Mouse (Mus musculus) spleen, adult 18-20 months (tissue): Measurements from ENCODE around the gene Rhox9.
"Not testable (repeated sequence)": the region's sequence is repeated elsewhere in the genome, so short reads cannot be mapped to it uniquely, and the experiment has no call there.

Source experiments
- DNase-seq, 2 experiments: peaks; one replicate each; pipeline ENCODE4 v3.0.0; 2022; ENCODE audit warnings: mixed read lengths in 2 of 2

The Rhox9 gene

GRCm38 (mm10) chrX:37901670-37902069 lies at the start of gene Rhox9:
TSS of gene Rhox9 (minus strand) at chrX:37901770.
- not testable (repeated sequence) for DNase-seq

GRCm38 (mm10) chrX:37916311-37916710 lies 14.7 kb upstream of the Rhox9 start:
- DNase-seq = no peak

GRCm38 (mm10) chrX:37908581-37908980 lies 7.0 kb upstream of the Rhox9 start:
- DNase-seq = no peak

GRCm38 (mm10) chrX:37903727-37904126 lies 2.2 kb upstream of the Rhox9 start:
- no peak for DNase-seq

- not testable (repeated sequence) for DNase-seq
These were observed 4.4 kb downstream of the Rhox9 start, which contains the start of gene Rhox7b for GRCm38 (mm10) chrX:37897132-37897531. TSS of gene Rhox7b (minus strand) at chrX:37897232.

- no peak for DNase-seq
These were observed 22.7 kb downstream of the Rhox9 start, which contains the start of gene Rhox8 for GRCm38 (mm10) chrX:37878844-37879243. TSS of gene Rhox8 (minus strand) at chrX:37878944.

GRCm38 (mm10) chrX:37871641-37872040 lies 29.9 kb downstream of the Rhox9 start:
- no peak for DNase-seq
